Mouse (Mus musculus): ENCODE measurements around the gene Tex2. TPM values are rescaled to one million over a fixed set of nuclear protein-coding genes. Genes with fewer than 3 reads are reported as not detected.

The Tex2 gene
- polyA plus RNA-seq, 1 experiment, result 9.2 TPM

GRCm38 (mm10) chr11:106540506-106541268 lies 72.5 kb downstream of the Tex2 start:
- TF ChIP-seq POLR2A (IDR thresholded peaks at IDR 0.05; ENCODE audit: borderline replicate concordance, control insufficient read depth, low read depth, low read length) (no peak), CTCF (IDR thresholded peaks at IDR 0.05; ENCODE audit: control insufficient read depth, insufficient read depth, low read length) (no peak)
- H3K27ac ChIP-seq (ENCODE audit: control insufficient read depth, insufficient read depth, low read depth, low read length, poor library complexity), result no peak overlapping the region
- H3K4me3 ChIP-seq (replicated peaks; ENCODE audit: control insufficient read depth, low read depth, low read length), result no peak overlapping the region
- WGBS, result 36% methylated on average over 13 of the region's 13 CpGs
- peaks cover 7% of the 10 kb centered on the region for H3K4me1 ChIP-seq (ENCODE audit: control insufficient read depth, insufficient read depth, low read length)

- H3K4me3 ChIP-seq (replicated peaks; ENCODE audit: control insufficient read depth, low read depth, low read length), result no peak overlapping the region
- TF ChIP-seq CTCF (IDR thresholded peaks at IDR 0.05; ENCODE audit: control insufficient read depth, insufficient read depth, low read length) (no peak), POLR2A (IDR thresholded peaks at IDR 0.05; ENCODE audit: borderline replicate concordance, control insufficient read depth, low read depth, low read length) (no peak)
- peak overlapping the region; percentile 54 for H3K27ac ChIP-seq (ENCODE audit: control insufficient read depth, insufficient read depth, low read depth, low read length, poor library complexity)
- H3K4me1 ChIP-seq (ENCODE audit: control insufficient read depth, insufficient read depth, low read length), result peaks cover 4% of the 10 kb centered on the region; the same call in 1 of the 2 replicates
- 33% methylated on average over 11 of the region's 11 CpGs for WGBS
Measured at GRCm38 (mm10) chr11:106536253-106536912, 76.8 kb downstream of the Tex2 start.

GRCm38 (mm10) chr11:106535660-106536252 lies 77.5 kb downstream of the Tex2 start:
- peaks cover 4% of the 10 kb centered on the region; the same call in 1 of the 2 replicates for H3K4me1 ChIP-seq (ENCODE audit: control insufficient read depth, insufficient read depth, low read length)
- 62% methylated on average over 9 of the region's 9 CpGs for WGBS
- TF ChIP-seq CTCF (IDR thresholded peaks at IDR 0.05; ENCODE audit: control insufficient read depth, insufficient read depth, low read length) (no peak), POLR2A (IDR thresholded peaks at IDR 0.05; ENCODE audit: borderline replicate concordance, control insufficient read depth, low read depth, low read length) (no peak)
- peak overlapping the region; percentile 54; the same call in 1 of the 2 replicates for H3K27ac ChIP-seq (ENCODE audit: control insufficient read depth, insufficient read depth, low read depth, low read length, poor library complexity)
- H3K4me3 ChIP-seq (replicated peaks; ENCODE audit: control insufficient read depth, low read depth, low read length), result no peak overlapping the region

- peaks cover 3% of the 10 kb centered on the region; the same call in 1 of the 2 replicates for H3K4me1 ChIP-seq (ENCODE audit: control insufficient read depth, insufficient read depth, low read length)
- no peak overlapping the region for H3K27ac ChIP-seq (ENCODE audit: control insufficient read depth, insufficient read depth, low read depth, low read length, poor library complexity)
- TF ChIP-seq CTCF (IDR thresholded peaks at IDR 0.05; ENCODE audit: control insufficient read depth, insufficient read depth, low read length), result no peak
- no peak for TF ChIP-seq POLR2A (IDR thresholded peaks at IDR 0.05; ENCODE audit: borderline replicate concordance, control insufficient read depth, low read depth, low read length)
- H3K4me3 ChIP-seq (replicated peaks; ENCODE audit: control insufficient read depth, low read depth, low read length), result no peak overlapping the region
- WGBS, result 90% methylated on average over 9 of the region's 9 CpGs
Measured at GRCm38 (mm10) chr11:106532248-106532790, 80.9 kb downstream of the Tex2 start.

GRCm38 (mm10) chr11:106529786-106530185 lies 83.4 kb downstream of the Tex2 start:
- no peak overlapping the region for H3K27ac ChIP-seq (ENCODE audit: control insufficient read depth, insufficient read depth, low read depth, low read length, poor library complexity)
- H3K4me3 ChIP-seq (replicated peaks; ENCODE audit: control insufficient read depth, low read depth, low read length), result no peak overlapping the region
- TF ChIP-seq CTCF (IDR thresholded peaks at IDR 0.05; ENCODE audit: control insufficient read depth, insufficient read depth, low read length), result no peak
- no peaks in the 10 kb centered on the region for H3K4me1 ChIP-seq (ENCODE audit: control insufficient read depth, insufficient read depth, low read length)
- 79% methylated on average over 5 of the region's 5 CpGs for WGBS

GRCm38 (mm10) chr11:106529113-106529512 lies 84.1 kb downstream of the Tex2 start:
- WGBS, result 95% methylated on average over 4 of the region's 4 CpGs
- Histone ChIP-seq H3K4me1 (ENCODE audit: control insufficient read depth, insufficient read depth, low read length) (no peaks in the 10 kb centered on the region), H3K27ac (ENCODE audit: control insufficient read depth, insufficient read depth, low read depth, low read length, poor library complexity) (no peak overlapping the region), H3K4me3 (replicated peaks; ENCODE audit: control insufficient read depth, low read depth, low read length) (no peak overlapping the region)
- TF ChIP-seq CTCF (IDR thresholded peaks at IDR 0.05; ENCODE audit: control insufficient read depth, insufficient read depth, low read length) (no peak), POLR2A (IDR thresholded peaks at IDR 0.05; ENCODE audit: borderline replicate concordance, control insufficient read depth, low read depth, low read length) (no peak)

- Histone ChIP-seq H3K4me3 (replicated peaks; ENCODE audit: control insufficient read depth, low read depth, low read length) (no peak overlapping the region), H3K4me1 (ENCODE audit: control insufficient read depth, insufficient read depth, low read length) (no peaks in the 10 kb centered on the region), H3K27ac (ENCODE audit: control insufficient read depth, insufficient read depth, low read depth, low read length, poor library complexity) (no peak overlapping the region)
- TF ChIP-seq POLR2A (IDR thresholded peaks at IDR 0.05; ENCODE audit: borderline replicate concordance, control insufficient read depth, low read depth, low read length) (no peak), CTCF (IDR thresholded peaks at IDR 0.05; ENCODE audit: control insufficient read depth, insufficient read depth, low read length) (no peak)
- WGBS, result 61% methylated on average over 1 of the region's 1 CpGs
Measured at GRCm38 (mm10) chr11:106527926-106528325, 85.3 kb downstream of the Tex2 start.

Data from bone marrow, adult 2 months (tissue).